Mouse (Mus musculus) midbrain, embryonic 13.5 days (tissue): ENCODE data around the gene Skap2. TPM values are rescaled to one million over a fixed set of nuclear protein-coding genes. Genes with fewer than 3 reads are reported as not detected.

Source experiments
- ATAC-seq: fragments of 200-750 bp; cut with Nextera tagmentation; 2 replicates; pipeline ENCODE4 v1.8.0; 2017; ENCODE audit warnings: mild to moderate bottlenecking, moderate TSS enrichment, moderate library complexity
- H3K27ac ChIP-seq: fragments of 300-500 bp; sonication (generic); 2 replicates; pipeline ENCODE4 v1.5.1; 2015; ENCODE audit warnings: inconsistent platforms, mild to moderate bottlenecking, moderate library complexity
- H3K27me3 ChIP-seq: fragments of 300-500 bp; sonication (generic); 2 replicates; pipeline ENCODE4 v1.6.1; 2015; ENCODE audit warnings: mild to moderate bottlenecking, inconsistent platforms
- H3K36me3 ChIP-seq: fragments of 300-500 bp; sonication (generic); 2 replicates; pipeline ENCODE4 v1.6.1; 2015; ENCODE audit warnings: mild to moderate bottlenecking, inconsistent platforms
- H3K4me1 ChIP-seq: fragments of 300-500 bp; sonication (generic); replicated peaks from 2 replicates; pipeline ENCODE4 v1.6.1; 2015; ENCODE audit warnings: inconsistent platforms
- H3K4me2 ChIP-seq: fragments of 300-500 bp; sonication (generic); replicated peaks from 2 replicates; pipeline ENCODE4 v1.6.1; 2015; ENCODE audit warnings: moderate library complexity, mild to moderate bottlenecking, inconsistent platforms
- H3K4me3 ChIP-seq: fragments of 300-500 bp; sonication (generic); replicated peaks from 2 replicates; pipeline ENCODE4 v1.5.1; 2015; ENCODE audit warnings: mild to moderate bottlenecking, inconsistent platforms
- H3K9ac ChIP-seq: fragments of 300-500 bp; sonication (generic); replicated peaks from 2 replicates; pipeline ENCODE4 v1.6.1; 2015; ENCODE audit warnings: mild to moderate bottlenecking, inconsistent platforms
- H3K9me3 ChIP-seq: fragments of 300-500 bp; sonication (generic); 2 replicates; pipeline ENCODE4 v1.6.1; 2016; ENCODE audit warnings: mild to moderate bottlenecking, inconsistent platforms
- WGBS: fragments of 180-500 bp; shearing (Covaris S2); methylation state at CpG from one replicate; pipeline ENCODE4 v1.1.7; 2015; 5-methylcytosine and 5-hydroxymethylcytosine counted together
- polyA plus RNA-seq: library from polyadenylated mRNA; unstranded; fragments of >200 nt; fragmentation: Nextera tagmentation; extraction: Ambion mirVana; gene quantifications from 2 replicates; pipeline ENCODE4 v1.2.1, GENCODE M21; 2015

Skap2 gene
- polyA plus RNA-seq, 1 experiment from 2014 or later: 5.3 TPM

GRCm38 (mm10) chr6:51921831-51922230 is 90.5 kb downstream of the Skap2 start:
- WGBS: 88% methylated on average over 4 of the region's 4 CpGs
- H3K27ac ChIP-seq: no peak overlapping the region
- no peak overlapping the region for H3K4me3 ChIP-seq
- H3K9ac ChIP-seq: no peak overlapping the region
- no peaks in the 10 kb centered on the region for H3K9me3 ChIP-seq
- no peaks in the 10 kb centered on the region for H3K36me3 ChIP-seq
- peaks cover 76% of the 10 kb centered on the region for H3K27me3 ChIP-seq
- no peaks in the 10 kb centered on the region for H3K4me1 ChIP-seq
- H3K4me2 ChIP-seq: no peak overlapping the region
- ATAC-seq: no peak

DNA sequence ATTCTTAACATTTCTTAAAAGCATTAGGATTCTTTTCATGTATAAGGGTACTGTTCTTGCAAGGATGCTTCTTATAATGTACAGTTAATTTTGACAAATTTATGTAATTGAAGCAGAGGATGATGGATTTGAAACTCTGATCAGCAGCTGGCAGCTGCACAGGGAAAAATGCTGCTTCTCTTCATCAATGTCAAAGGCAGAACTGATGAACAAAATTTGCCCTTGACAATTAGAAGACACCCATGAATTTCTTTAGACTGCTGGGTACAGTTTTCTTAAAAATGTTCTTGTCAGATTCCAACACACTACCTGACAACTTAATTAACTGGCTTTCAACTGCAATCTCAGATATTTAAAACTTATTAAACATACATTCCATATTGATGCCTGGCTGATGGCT is 103.9 kb downstream of the Skap2 start:
- H3K4me3 ChIP-seq: no peak overlapping the region
- H3K27ac ChIP-seq: no peak overlapping the region
- no peaks in the 10 kb centered on the region for H3K4me1 ChIP-seq
- no peak overlapping the region for H3K9ac ChIP-seq
- no peaks in the 10 kb centered on the region for H3K9me3 ChIP-seq
- no peak overlapping the region for H3K4me2 ChIP-seq
- peaks cover 13% of the 10 kb centered on the region; the same call in 1 of the 2 replicates for H3K27me3 ChIP-seq
- ATAC-seq: no peak
- no peaks in the 10 kb centered on the region for H3K36me3 ChIP-seq

DNA sequence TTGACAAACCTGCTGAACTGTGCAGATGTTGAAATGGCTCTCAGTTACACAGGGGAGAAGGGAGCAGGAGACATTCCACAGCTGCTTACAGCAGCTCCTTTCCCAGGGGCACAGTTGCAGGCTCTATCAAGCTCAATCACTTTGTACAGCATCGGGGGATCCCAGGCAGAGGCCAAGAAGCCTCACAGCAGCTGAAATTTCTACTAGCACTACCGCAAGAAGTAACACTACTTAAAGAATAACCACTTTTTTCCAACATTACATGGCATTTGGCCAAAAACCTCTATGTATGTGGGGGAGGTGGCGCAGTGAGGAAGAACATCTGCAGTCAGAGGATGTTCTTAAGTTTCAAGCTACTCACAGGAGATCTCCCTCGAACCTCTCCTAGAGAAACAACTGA is 106.7 kb downstream of the Skap2 start:
- no peaks in the 10 kb centered on the region for H3K4me1 ChIP-seq
- H3K4me3 ChIP-seq: no peak overlapping the region
- 86% methylated on average over 4 of the region's 4 CpGs for WGBS
- no peak for ATAC-seq
- H3K27me3 ChIP-seq: 0 out of 2 replicates have a peak, but pooled peaks cover 9% of the 10 kb centered on the region
- H3K4me2 ChIP-seq: no peak overlapping the region
- H3K9ac ChIP-seq: no peak overlapping the region
- H3K9me3 ChIP-seq: no peaks in the 10 kb centered on the region
- H3K36me3 ChIP-seq: no peaks in the 10 kb centered on the region
- H3K27ac ChIP-seq: no peak overlapping the region

DNA sequence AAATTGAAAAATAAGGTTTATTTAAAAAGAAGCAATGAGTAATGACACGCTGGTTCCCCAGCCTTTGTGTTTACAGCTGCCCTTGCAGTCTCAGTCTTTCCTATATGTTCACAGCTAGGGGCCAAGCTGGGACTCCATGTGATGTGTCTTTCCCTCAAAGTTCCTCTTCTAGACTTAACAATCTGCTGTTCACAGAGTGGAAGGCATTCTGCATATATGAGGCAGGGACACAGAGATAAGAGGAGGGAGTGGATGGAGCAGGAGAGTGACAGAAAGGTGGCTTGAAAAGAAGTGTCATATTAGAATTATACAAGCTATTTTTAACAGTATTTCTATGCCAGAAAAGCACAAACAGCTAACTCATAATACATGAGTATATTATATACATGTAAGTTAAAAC is 110.8 kb downstream of the Skap2 start:
- Histone ChIP-seq H3K9ac (no peak overlapping the region), H3K36me3 (no peaks in the 10 kb centered on the region), H3K27me3 (peaks cover 9% of the 10 kb centered on the region; the same call in 1 of the 2 replicates), H3K4me2 (no peak overlapping the region), H3K4me1 (no peaks in the 10 kb centered on the region), H3K27ac (no peak overlapping the region), H3K9me3 (no peaks in the 10 kb centered on the region), H3K4me3 (no peak overlapping the region)
- ATAC-seq: no peak
- WGBS: 83% methylated on average over 1 of the region's 1 CpGs

GRCm38 (mm10) chr6:51898318-51898994 is 113.9 kb downstream of the Skap2 start:
- no peaks in the 10 kb centered on the region; the same call in 1 of the 2 replicates for H3K27me3 ChIP-seq
- H3K36me3 ChIP-seq: no peaks in the 10 kb centered on the region
- 81% methylated on average over 8 of the region's 8 CpGs for WGBS
- ATAC-seq: no peak
- no peaks in the 10 kb centered on the region for H3K9me3 ChIP-seq
- H3K4me1 ChIP-seq: no peaks in the 10 kb centered on the region
- H3K27ac ChIP-seq: no peak overlapping the region
- no peak overlapping the region for H3K4me3 ChIP-seq
- no peak overlapping the region for H3K9ac ChIP-seq
- H3K4me2 ChIP-seq: no peak overlapping the region

GRCm38 (mm10) chr6:51895753-51896152 is 116.6 kb downstream of the Skap2 start:
- Histone ChIP-seq H3K9me3 (no peaks in the 10 kb centered on the region), H3K4me2 (no peak overlapping the region), H3K36me3 (no peaks in the 10 kb centered on the region), H3K4me1 (no peaks in the 10 kb centered on the region), H3K27me3 (no peaks in the 10 kb centered on the region; the same call in 1 of the 2 replicates), H3K4me3 (no peak overlapping the region), H3K9ac (no peak overlapping the region), H3K27ac (no peak overlapping the region)
- ATAC-seq: no peak
- WGBS: 82% methylated on average over 3 of the region's 3 CpGs

GRCm38 (mm10) chr6:51894717-51895116 is 117.6 kb downstream of the Skap2 start:
- H3K4me3 ChIP-seq: no peak overlapping the region
- no peak overlapping the region for H3K9ac ChIP-seq
- no peaks in the 10 kb centered on the region for H3K4me1 ChIP-seq
- H3K4me2 ChIP-seq: no peak overlapping the region
- no peaks in the 10 kb centered on the region for H3K9me3 ChIP-seq
- H3K27ac ChIP-seq: no peak overlapping the region
- peaks cover 6% of the 10 kb centered on the region for H3K27me3 ChIP-seq
- H3K36me3 ChIP-seq: no peaks in the 10 kb centered on the region
- no peak for ATAC-seq
- WGBS: 96% methylated on average over 3 of the region's 3 CpGs

DNA sequence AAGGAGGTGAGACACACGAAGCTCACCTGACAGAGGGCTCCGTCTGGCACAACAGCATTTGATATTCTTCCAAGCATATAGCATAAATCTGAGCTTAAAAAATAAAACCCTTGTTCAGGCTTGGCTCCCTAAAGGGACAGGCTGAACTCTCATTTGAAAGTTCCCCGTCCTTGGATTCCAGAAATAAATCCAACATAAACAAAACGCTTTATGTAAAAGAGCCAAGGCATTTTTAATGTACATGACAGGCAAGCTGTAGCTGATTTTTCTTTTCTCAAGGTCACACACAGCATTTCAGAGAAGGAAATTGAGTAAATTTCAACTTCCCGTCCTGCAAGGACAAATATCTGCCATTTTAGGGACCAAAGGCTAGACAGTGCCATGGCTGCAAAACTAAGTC is 122.0 kb downstream of the Skap2 start:
- no peak overlapping the region for H3K27ac ChIP-seq
- WGBS: 84% methylated on average over 5 of the region's 5 CpGs
- H3K4me2 ChIP-seq: no peak overlapping the region
- H3K9me3 ChIP-seq: no peaks in the 10 kb centered on the region
- H3K4me3 ChIP-seq: no peak overlapping the region
- H3K36me3 ChIP-seq: no peaks in the 10 kb centered on the region
- H3K9ac ChIP-seq: no peak overlapping the region
- no peaks in the 10 kb centered on the region for H3K4me1 ChIP-seq
- ATAC-seq: no peak
- H3K27me3 ChIP-seq: peaks cover 17% of the 10 kb centered on the region; the same call in 1 of the 2 replicates

DNA sequence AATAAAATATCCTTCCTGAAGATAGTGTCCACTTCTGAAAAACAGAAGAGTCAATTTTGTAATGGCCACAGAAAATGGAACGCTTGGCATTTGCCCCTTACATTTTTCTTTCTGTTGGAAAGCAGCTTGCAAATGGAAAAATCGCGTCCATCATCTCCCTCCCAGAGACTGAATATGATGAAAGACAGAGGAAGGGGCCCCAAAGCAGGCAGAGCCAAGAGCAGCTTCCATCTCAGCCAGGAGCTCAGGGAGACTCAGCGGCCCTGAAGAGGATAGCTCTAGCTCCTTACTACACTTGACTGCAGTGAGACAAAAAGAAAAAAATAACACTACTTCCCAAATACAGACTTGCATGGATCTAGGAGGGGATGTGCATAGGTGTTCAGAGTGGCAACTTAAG is 122.5 kb downstream of the Skap2 start:
- 79% methylated on average over 4 of the region's 4 CpGs for WGBS
- no peak for ATAC-seq
- H3K4me1 ChIP-seq: no peaks in the 10 kb centered on the region
- peaks cover 17% of the 10 kb centered on the region; the same call in 1 of the 2 replicates for H3K27me3 ChIP-seq
- H3K9me3 ChIP-seq: no peaks in the 10 kb centered on the region
- no peak overlapping the region for H3K27ac ChIP-seq
- no peaks in the 10 kb centered on the region for H3K36me3 ChIP-seq
- no peak overlapping the region for H3K9ac ChIP-seq
- no peak overlapping the region for H3K4me3 ChIP-seq
- no peak overlapping the region for H3K4me2 ChIP-seq

DNA sequence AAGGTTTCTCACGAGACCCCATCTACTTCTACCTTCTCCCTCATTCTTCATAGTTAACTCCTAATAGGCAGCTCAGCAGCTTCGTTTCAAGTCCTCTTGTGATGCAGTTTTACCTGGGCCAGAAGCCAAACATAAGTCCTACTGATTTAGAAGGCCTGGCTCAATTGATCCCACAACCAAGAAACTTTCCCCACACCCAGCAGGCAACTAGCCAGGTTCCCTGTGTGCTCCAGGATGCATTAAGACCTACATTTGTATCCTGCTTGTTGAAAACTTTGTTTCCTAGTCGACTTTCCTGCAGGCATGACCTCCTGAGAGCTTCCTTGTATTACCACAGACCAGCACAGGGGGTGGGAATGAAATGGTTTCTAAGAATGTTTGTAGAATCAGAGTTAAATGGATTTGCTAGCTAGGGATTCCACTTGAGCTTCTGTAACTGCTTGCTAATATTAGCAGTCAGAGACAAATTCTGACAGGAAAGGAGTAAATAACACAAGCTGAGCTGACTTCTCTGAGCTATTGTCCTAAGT is 125.4 kb downstream of the Skap2 start:
- Histone ChIP-seq H3K9me3 (no peaks in the 10 kb centered on the region), H3K4me3 (no peak overlapping the region), H3K36me3 (no peaks in the 10 kb centered on the region), H3K4me2 (no peak overlapping the region), H3K9ac (no peak overlapping the region), H3K27ac (no peak overlapping the region), H3K27me3 (peaks cover 17% of the 10 kb centered on the region; the same call in 1 of the 2 replicates), H3K4me1 (peaks cover 5% of the 10 kb centered on the region; the same call in 1 of the 2 replicates)
- no peak for ATAC-seq
- 52% methylated on average over 3 of the region's 3 CpGs for WGBS

- Histone ChIP-seq H3K9ac (no peak overlapping the region), H3K27ac (peak overlapping the region; percentile 48; the same call in 1 of the 2 replicates), H3K36me3 (no peaks in the 10 kb centered on the region), H3K4me3 (no peak overlapping the region), H3K9me3 (no peaks in the 10 kb centered on the region), H3K4me2 (no peak overlapping the region), H3K4me1 (peaks cover 5% of the 10 kb centered on the region; the same call in 1 of the 2 replicates), H3K27me3 (peaks cover 30% of the 10 kb centered on the region)
- WGBS: 59% methylated on average over 5 of the region's 5 CpGs
- ATAC-seq: no peak
Measured at GRCm38 (mm10) chr6:51882880-51883274, 129.5 kb downstream of the Skap2 start.

DNA sequence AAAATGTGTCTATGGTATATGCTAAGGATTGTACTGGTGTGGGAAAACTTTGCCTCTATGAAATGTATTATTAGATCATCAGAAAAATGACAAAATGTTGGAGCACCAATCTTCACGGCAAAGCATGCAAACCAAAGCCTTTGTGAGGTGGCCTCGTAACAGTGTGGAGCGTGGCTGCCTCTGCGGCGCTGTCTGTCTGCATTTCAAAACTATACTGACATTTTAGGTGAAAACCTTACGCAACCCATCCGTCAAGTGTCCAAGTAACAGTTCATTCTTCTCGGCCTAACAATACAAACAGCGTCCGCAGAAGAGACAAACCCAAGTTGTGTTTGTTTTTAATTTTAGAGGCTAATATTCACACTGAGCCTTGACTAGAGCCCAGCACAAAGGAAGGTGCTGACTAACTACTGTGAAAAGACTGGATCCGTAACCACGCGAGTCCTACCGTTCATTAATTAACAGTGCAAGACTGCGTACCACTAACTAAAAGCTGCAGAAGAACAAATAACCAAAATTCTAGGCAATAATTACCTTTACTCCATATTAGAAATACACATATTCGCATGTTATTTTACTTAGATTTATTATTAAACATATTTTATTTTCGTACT is 130.0 kb downstream of the Skap2 start:
- no peak overlapping the region for H3K4me2 ChIP-seq
- H3K27me3 ChIP-seq: peaks cover 31% of the 10 kb centered on the region
- H3K36me3 ChIP-seq: no peaks in the 10 kb centered on the region
- no peak overlapping the region for H3K27ac ChIP-seq
- no peak overlapping the region for H3K4me3 ChIP-seq
- H3K9me3 ChIP-seq: no peaks in the 10 kb centered on the region
- 84% methylated on average over 17 of the region's 17 CpGs for WGBS
- no peak overlapping the region for H3K9ac ChIP-seq
- peaks cover 5% of the 10 kb centered on the region; the same call in 1 of the 2 replicates for H3K4me1 ChIP-seq
- no peak for ATAC-seq
